Mouse (Mus musculus) lung, adult 18-20 months (tissue): ENCODE data around the gene Nrf1.

Experiments
- DNase-seq, 2 experiments: peaks; one replicate each; pipeline ENCODE4 v3.0.0; 2022; ENCODE audit warnings: mixed read lengths in 2 of 2

Nrf1 gene

DNA sequence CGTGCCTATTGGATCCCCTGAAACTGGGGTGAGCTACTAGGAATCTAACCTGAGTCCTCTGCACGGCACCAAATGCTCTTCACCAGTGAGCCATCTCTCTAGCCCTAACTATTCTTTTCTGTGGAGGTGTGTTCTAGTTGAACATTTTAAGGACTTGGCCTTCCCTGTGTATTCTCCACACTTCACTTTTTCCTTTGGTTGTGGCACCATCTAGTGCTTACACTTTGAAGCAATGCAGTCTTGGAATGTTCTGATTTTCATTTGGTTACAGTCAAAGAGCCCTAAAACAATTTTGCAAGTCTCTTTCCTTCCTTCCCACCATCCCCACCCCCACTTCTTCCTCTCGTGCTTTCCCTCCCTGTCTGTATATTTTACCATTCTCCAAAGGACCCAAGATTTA lies 33.6 kb downstream of the Nrf1 start:
- DNase-seq: peak in 1 of 2 experiments; percentile 36

DNA sequence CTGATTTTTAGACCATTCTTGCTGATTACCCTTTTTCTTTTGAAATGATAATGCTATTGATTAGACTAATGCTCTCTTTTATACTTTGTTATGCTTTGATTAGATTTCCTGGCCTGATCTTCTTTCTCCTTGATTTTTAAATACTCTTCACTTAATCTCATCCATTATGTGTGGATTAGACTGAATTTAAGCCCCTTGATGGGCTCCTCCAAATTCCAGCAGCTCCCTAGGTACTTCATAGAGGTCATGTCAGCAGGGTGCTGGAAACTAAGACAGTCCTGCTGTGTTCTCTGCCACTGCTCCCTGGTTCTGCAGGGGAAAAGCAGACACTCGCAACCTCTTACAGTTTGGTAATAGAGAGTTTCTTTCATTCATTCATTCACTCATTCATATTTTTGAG lies 35.5 kb downstream of the Nrf1 start:
- no peak for DNase-seq

- DNase-seq: no peak
These were observed 37.6 kb downstream of the Nrf1 start for GRCm38 (mm10) chr6:30085351-30085750.

DNA sequence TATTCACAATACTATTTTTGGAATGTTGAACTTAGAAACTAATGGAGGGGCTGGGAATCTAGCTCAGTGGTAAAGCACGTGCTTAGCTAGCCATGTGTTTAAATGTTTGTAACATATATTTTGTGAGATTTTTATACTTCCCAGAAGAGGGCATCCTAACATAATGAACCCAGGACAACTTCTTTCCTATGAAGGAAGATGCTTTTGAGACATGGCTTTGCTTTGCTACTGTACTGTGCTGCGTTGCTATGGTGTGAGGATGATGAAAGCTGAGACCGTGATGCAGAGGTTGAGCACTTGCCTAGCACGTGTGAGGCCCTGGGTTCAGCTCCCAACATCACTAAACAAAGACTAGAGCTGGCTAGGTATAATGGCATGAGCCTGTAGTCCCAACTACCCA lies 43.4 kb downstream of the Nrf1 start:
- no peak for DNase-seq

DNA sequence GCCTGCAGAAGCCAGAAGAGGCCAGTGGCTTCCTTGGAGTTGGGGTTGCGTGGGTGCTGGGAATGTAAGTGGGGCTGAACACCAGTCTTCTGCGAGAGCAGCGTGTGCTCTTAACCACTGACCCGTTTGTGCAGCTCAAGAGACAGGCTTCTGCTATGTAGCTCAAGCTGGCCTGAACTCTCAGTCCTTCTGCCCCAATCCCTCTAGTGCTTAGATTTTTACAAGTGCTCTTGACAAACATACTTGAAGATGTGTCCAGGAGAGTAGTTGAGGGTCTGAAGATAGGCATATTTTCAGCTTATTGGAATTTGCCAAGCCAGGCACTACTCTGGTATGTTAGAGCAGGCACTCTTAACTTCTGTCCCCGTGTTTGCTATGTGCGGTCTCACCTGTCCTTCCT lies 45.0 kb downstream of the Nrf1 start:
- peak in 1 of 2 experiments; percentile 5 for DNase-seq

DNA sequence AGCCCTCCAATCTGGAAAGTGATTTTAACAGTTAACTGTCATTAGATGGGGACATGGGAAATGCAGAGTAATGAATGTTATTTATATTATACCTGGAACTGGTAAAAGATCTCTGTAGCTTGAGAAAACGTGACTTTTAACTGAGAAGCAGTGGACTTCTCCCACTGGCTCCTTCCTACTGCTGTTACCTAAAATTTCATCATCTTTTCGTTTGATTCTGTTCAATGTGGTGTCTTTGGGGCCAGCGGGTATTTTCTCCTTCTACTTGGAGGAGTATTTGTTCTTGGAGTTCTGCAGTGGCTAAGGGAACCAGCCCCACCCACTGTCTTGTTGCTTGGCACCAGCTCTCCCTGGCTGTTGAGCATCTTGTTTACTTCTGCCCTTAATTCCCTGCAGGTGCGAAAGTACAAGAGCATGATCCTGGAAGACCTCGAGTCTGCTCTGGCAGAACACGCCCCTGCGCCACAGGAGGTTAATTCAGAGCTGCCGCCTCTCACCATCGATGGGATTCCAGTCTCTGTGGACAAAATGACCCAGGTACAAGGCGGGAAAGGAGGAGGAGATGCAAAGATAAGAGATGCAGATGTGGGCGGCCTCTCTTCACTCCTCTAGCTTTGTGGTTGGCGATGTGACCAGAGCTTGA lies 54.1 kb downstream of the Nrf1 start:
- DNase-seq: peak in 1 of 2 experiments; percentile 7

GRCm38 (mm10) chr6:30106091-30106490 lies 58.3 kb downstream of the Nrf1 start:
- DNase-seq: no peak

GRCm38 (mm10) chr6:30107456-30107855 lies 59.7 kb downstream of the Nrf1 start:
- no peak for DNase-seq

GRCm38 (mm10) chr6:30109820-30110502 lies 62.2 kb downstream of the Nrf1 start:
- no peak for DNase-seq

DNA sequence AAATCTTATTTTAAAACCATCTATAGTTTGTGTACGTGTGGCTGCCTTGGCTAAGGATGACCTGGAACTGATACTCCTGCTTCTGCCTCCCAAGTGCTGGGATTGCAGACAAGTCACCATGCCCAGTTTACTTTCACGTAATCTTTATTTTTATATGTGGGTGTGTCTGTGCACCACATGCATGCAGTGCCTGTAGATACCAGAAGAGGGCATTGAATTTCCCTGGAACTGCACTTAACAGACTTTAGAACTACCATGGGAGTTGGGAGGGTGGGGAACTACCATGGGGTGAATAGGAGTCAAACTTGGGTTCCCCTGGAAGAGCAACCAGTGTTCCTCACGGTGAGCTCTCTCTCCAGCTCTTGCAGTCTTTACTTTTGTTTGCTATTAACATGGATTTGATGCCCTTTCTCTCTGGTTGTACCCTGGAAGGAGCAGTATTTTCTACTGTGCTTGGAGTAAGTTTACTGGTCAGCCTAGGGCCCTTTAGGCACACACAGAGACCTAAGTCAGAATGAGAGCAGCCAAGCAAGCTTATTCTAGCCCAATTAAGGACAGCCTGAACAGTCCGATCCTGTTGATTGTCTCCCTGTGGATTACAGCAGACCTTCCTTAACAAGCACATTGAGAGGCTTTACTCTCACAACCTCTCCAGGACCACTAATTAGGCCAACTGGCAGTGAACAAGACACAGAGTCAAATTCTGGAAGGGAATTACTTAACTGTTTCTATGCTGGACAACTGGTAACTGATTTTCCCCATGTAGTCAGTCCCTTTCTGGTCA lies 64.8 kb downstream of the Nrf1 start:
- no peak for DNase-seq

GRCm38 (mm10) chr6:30114101-30114500 lies 66.3 kb downstream of the Nrf1 start:
- DNase-seq: no peak

DNA sequence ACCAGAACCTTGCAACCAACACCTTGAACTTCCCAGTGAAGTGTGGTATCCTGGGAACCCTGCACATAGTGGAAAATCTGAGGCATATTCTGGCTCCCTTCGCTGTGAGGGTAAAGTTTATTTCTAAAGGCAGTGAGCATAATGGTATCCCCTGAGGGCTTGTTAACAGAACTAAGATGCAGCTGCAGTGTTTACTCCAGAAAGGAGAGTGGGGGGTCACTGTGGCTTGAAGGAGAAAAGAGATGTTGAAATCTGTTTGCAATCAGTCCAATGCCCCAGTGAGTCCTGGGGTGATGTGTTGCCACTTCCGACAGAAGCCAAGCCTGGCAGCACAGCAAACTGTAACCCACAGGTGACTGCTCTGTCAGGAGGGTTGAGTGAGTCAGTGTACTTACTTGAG lies 73.4 kb downstream of the Nrf1 start:
- no peak for DNase-seq

DNA sequence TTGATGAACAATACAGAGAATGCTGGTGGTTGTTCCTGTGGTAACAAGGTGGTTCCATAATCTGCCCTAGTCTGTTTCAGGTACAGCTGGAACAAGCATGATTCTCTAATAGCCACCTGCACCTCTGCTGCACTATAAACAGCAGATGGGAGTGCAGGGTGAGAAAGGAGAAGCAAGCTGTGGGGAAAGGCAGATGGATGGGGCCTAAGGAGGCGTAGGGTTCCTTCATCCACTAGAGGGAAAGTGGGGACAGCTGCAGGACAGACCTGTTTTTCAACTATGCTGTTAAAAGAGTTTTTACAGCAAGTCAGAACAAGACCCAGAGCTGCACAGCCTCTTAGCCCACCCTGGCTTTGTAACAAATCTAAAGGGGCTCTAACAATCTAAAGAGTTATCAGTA lies 73.8 kb downstream of the Nrf1 start:
- no peak for DNase-seq

- DNase-seq: no peak
These were observed 75.6 kb downstream of the Nrf1 start for GRCm38 (mm10) chr6:30123391-30123790.

- no peak for DNase-seq
These were observed 78.3 kb downstream of the Nrf1 start for GRCm38 (mm10) chr6:30126060-30126459.

DNA sequence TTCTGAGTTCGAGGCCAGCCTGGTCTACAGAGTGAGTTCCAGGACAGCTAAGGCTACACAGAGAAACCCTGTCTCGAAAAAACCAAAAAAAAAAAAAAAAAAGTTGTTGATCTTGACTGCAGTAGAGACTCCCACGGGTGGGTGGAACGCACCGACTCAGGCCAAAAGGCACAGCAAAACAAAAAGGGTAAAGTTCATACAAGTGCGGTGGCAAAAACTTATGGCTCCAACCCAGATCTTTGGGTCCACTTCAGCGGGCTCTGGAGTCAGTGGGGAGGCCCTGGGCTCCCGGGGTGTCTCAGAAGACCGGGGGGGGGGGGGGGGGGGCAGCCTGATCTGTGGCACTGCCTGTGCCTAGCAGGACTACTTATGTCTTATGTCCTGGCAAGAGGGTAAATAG lies 79.0 kb downstream of the Nrf1 start:
- no peak for DNase-seq

GRCm38 (mm10) chr6:30132399-30132798 lies 84.6 kb downstream of the Nrf1 start:
- no peak for DNase-seq

- DNase-seq: no peak
These were observed 87.8 kb downstream of the Nrf1 start for GRCm38 (mm10) chr6:30135590-30135989.

GRCm38 (mm10) chr6:30137227-30137626 lies 89.4 kb downstream of the Nrf1 start:
- no peak for DNase-seq

DNA sequence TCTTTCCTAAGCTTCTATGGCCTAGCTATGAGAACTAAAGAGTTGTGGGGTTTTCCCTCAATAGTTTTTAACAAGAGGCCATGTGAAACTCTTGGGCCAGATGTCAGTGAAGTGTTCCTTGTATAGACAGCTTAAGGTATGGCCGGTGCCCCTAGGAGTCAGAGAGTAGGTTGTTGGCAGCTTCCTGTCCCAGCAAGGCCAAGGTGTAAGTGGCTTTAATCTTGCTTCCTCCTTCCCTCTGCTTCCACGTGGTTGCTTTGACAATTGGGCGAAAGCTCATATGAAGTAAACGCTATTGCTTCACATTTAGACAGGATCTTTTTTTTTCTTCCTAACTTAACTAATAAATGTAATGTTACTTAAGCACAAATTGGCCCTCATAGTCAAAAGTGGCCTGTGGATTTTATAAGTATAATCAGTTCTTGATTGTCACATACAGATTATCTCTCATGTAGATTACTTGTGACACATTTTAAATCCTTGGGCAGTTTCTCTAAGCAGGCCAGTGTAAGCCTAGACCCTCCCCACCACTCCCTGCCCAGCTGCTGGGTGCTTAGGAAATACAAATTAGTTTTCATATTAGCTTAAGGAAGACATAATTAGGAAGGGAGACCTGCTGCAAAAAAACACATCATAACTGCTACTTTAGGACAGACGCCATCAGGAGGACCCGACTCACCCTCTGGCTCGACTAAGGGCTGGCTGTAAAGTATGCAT lies 91.7 kb downstream of the Nrf1 start:
- no peak for DNase-seq

GRCm38 (mm10) chr6:30143263-30143662 lies 95.5 kb downstream of the Nrf1 start:
- no peak for DNase-seq

GRCm38 (mm10) chr6:30147058-30147457 lies 99.3 kb downstream of the Nrf1 start:
- DNase-seq: no peak

- DNase-seq: no peak
These were observed 100.0 kb downstream of the Nrf1 start for GRCm38 (mm10) chr6:30147753-30148152.
